Mouse (Mus musculus): Measurements from ENCODE around the gene Gm10188. TPM values are rescaled to one million over a fixed set of nuclear protein-coding genes. Genes with fewer than 3 reads are reported as not detected.

Gene Gm10188
- polyA plus RNA-seq, 1 experiment from 2014 or later: not detected

DNA sequence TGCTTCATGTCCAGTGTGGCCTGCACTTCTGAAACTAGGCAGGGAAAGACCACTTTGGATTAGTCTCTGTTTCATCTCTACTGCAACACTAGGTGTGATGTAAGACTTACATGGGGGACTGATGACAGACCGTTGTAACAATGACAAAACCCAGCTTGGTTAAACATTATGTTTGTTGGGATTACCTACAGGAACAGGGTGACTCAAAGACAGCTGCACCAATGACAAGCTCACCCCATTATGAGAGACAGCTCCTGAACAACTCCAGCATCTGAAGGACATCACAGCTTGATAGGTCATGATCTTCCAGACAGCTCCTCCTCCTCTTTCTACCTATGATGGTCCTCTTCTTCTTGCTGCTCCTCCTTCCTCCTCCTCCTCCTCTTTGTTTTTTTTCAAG is 30.8 kb upstream of the Gm10188 start:
- WGBS: 85% methylated on average over 1 of the region's 1 CpGs
- no peak for ATAC-seq (ENCODE audit: low read depth)

DNA sequence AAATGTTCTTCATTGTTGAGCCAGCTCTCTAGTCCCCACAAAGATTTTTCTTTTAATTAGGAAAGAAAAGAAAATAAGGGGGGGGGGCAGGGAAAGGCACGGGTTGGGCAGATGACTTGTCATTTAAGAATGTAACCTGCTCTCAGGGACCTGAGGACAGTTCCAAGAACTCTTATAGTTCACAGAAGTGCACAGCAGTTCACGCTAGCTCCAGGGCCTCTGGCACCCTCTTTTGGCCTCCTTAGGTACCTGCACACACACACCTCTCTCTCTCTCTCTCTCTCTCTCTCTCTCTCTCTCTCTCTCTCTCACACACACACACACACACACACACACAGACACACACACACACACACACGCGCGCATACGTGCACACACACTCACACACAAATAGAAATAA is 24.9 kb upstream of the Gm10188 start:
- Histone ChIP-seq H3K27ac (replicated peaks) (no peak overlapping the region), H3K36me3 (peaks cover 14% of the 10 kb centered on the region; the same call in 1 of the 2 replicates), H3K4me1 (replicated peaks) (no peaks in the 10 kb centered on the region), H3K4me3 (no peak overlapping the region), H3K9ac (no peak overlapping the region), H3K27me3 (no peaks in the 10 kb centered on the region), H3K4me2 (no peak overlapping the region), H3K9me3 (no peaks in the 10 kb centered on the region)
- no peak for ATAC-seq (ENCODE audit: low read depth)
- 85% methylated on average over 6 of the region's 6 CpGs for WGBS

More for the DNA sequence above, 30.8 kb upstream of the Gm10188 start:
- H3K36me3 ChIP-seq: peaks cover 14% of the 10 kb centered on the region; the same call in 1 of the 2 replicates
- no peaks in the 10 kb centered on the region for H3K27me3 ChIP-seq
- peaks cover 4% of the 10 kb centered on the region for H3K4me1 ChIP-seq (replicated peaks)
- no peak overlapping the region for H3K4me3 ChIP-seq
- no peaks in the 10 kb centered on the region for H3K9me3 ChIP-seq
- H3K9ac ChIP-seq: no peak overlapping the region
- no peak overlapping the region for H3K4me2 ChIP-seq
- no peak overlapping the region for H3K27ac ChIP-seq (replicated peaks)

DNA sequence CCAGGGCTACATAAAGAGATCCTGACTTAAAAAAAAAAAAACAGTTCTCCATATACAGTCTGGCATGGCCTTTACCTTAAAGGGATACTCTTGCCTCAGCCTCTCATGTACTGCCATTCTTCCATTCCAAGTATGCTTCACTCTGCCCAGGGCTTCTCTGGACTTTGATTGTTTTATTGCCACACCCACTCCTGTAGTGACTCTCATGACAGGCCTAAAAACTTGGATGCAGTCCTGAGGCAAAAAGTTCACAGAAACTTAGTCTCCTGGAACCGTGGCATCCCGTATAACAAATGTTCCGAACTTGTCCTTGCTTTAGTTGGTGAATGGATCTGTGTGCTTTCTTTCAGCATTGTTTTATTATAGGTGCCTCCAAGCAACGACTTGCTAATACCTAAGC is 17.1 kb upstream of the Gm10188 start:
- ATAC-seq (ENCODE audit: low read depth): no peak

DNA sequence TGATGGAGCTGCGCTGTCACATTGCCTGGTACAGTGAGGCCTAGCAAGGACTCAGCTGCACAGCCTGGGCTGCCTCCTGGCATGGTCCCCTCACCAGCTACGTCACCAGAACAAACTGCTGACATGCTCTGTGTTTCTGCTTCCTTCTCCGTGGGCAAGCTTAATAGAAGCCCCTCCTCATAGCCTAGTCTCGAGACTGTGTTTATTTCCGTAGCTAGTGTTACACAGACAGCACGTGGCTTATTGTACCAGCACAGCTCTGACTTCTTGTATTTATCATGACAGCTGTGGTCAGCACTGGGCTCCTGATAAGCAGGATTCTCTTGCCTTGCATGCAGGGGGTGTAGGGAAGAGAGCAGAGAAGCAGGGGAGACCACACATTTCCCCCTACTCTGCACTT is 16.6 kb upstream of the Gm10188 start:
- H3K9ac ChIP-seq: no peak overlapping the region
- no peak overlapping the region for H3K4me2 ChIP-seq
- no peak for ATAC-seq (ENCODE audit: low read depth)
- 63% methylated on average over 6 of the region's 6 CpGs for WGBS
- H3K9me3 ChIP-seq: no peaks in the 10 kb centered on the region
- H3K4me3 ChIP-seq: no peak overlapping the region
- no peaks in the 10 kb centered on the region for H3K27me3 ChIP-seq
- no peak overlapping the region for H3K27ac ChIP-seq (replicated peaks)
- H3K4me1 ChIP-seq (replicated peaks): no peaks in the 10 kb centered on the region
- H3K36me3 ChIP-seq: peaks cover 4% of the 10 kb centered on the region; the same call in 1 of the 2 replicates

More for the DNA sequence above, 17.1 kb upstream of the Gm10188 start:
- Histone ChIP-seq H3K4me3 (no peak overlapping the region), H3K27ac (replicated peaks) (no peak overlapping the region), H3K9ac (no peak overlapping the region), H3K4me1 (replicated peaks) (no peaks in the 10 kb centered on the region), H3K36me3 (peaks cover 4% of the 10 kb centered on the region; the same call in 1 of the 2 replicates), H3K27me3 (no peaks in the 10 kb centered on the region), H3K4me2 (no peak overlapping the region), H3K9me3 (no peaks in the 10 kb centered on the region)
- 92% methylated on average over 4 of the region's 4 CpGs for WGBS

DNA sequence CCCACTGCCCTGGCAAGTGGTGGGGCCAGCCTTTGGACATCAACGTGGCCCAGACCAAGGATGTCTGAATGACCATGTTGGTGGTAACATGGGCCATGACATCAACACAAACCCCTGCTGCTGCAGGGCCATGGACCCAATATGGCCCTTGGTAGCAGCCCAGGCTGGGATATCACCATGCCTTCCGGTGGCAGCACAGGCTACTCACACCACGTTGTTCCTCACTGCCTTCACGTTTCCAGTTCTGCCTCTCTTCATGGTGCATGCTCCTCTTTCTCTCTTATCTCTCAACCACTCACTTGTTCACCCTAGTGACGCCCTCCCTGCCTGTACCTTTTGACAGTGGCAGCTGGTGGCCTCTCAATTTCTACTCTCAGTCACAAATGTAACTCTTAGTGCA is 15.4 kb upstream of the Gm10188 start:
- WGBS: 74% methylated on average over 5 of the region's 5 CpGs
- no peak overlapping the region for H3K4me2 ChIP-seq
- no peak overlapping the region for H3K9ac ChIP-seq

DNA sequence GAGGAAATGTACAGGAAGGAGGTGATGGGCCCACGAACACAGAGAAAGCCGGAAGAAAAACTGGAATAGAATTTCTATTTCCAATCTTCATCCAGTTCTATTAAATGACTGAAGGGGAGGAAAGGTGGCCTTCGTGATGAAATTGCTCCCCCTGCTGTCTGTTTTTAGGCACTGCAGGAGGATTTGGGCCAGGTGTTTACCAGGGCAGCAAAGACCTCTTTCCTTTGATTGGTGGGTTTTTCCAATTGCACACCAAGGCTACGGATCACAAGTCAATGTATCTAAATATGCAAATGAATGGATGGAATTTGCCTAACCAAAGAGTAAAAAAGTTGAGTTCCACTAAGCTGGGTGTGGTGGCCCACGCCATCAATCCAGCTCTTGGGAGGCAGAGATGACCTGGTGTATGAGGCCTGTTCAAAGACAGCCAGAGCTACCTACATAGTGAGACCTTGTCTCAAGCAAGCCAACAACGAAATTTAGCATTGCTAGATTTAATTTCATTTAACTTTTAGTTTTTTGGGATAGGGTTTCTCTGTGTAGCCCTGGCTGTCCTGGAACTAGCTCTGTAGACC is 8.1 kb upstream of the Gm10188 start:
- WGBS: 26% methylated on average over 6 of the region's 6 CpGs
- H3K4me1 ChIP-seq (replicated peaks): peaks cover 13% of the 10 kb centered on the region; the same call in 1 of the 2 replicates
- no peak; the same call in 1 of the 2 replicates for ATAC-seq (ENCODE audit: low read depth)
- peaks cover 4% of the 10 kb centered on the region; the same call in 1 of the 2 replicates for H3K27me3 ChIP-seq
- H3K36me3 ChIP-seq: peaks cover 4% of the 10 kb centered on the region; the same call in 1 of the 2 replicates
- H3K27ac ChIP-seq (replicated peaks): no peak overlapping the region
- H3K9me3 ChIP-seq: no peaks in the 10 kb centered on the region
- no peak overlapping the region for H3K4me2 ChIP-seq
- H3K9ac ChIP-seq: no peak overlapping the region
- no peak overlapping the region for H3K4me3 ChIP-seq

More for the DNA sequence above, 15.4 kb upstream of the Gm10188 start:
- ATAC-seq (ENCODE audit: low read depth): no peak
- no peaks in the 10 kb centered on the region for H3K9me3 ChIP-seq
- H3K36me3 ChIP-seq: peaks cover 4% of the 10 kb centered on the region; the same call in 1 of the 2 replicates
- H3K27me3 ChIP-seq: no peaks in the 10 kb centered on the region
- no peak overlapping the region for H3K27ac ChIP-seq (replicated peaks)
- H3K4me3 ChIP-seq: no peak overlapping the region
- no peaks in the 10 kb centered on the region for H3K4me1 ChIP-seq (replicated peaks)

DNA sequence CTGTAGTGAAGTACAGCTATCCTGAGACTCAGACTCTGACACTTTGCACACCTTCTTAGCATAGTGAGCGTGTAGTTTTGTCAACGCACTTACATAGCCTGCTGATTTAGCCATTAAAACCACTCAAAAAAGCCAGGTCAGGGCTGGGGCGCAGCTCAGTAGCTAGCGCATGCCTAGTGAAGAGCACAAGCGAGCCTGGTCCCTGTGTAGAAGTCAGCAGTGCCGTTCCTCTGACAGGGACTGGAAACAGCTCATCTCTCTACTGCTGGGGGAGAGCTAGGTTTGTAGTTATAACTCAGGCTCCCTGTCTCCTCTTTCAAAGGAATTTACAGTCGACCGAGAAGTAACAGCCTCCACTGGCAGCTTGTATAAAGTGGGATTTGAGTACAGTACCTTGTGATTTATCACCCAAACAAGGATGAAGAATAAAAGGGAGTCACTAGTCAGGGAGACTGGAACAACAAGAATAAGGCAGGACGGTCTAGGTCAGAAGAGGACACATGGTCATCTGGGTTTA is 5.2 kb upstream of the Gm10188 start:
- ATAC-seq (ENCODE audit: low read depth): no peak
- 41% methylated on average over 9 of the region's 9 CpGs for WGBS
- H3K9ac ChIP-seq: no peak overlapping the region

DNA sequence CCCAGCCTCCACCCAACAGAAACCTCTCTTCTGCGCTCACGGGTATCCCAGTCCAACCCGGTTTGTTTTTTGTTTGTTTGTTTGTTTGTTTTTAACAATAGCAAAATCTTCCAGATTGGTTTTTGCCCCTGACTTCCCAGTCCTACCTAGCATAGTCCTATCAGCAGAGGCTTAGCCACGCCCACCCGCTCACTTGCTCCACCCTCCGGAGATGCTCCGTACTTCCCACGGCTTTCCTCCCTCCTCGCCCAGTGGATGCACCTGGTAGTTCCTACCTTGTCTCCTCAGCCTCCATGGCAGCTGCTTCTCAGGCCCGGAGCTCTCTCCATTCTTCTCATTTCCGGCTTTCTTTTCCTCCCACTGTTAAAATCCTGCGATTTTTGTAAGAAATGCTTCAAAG is 4.0 kb upstream of the Gm10188 start:
- peaks cover 4% of the 10 kb centered on the region; the same call in 1 of the 2 replicates for H3K27me3 ChIP-seq
- ATAC-seq (ENCODE audit: low read depth): no peak
- no peak overlapping the region for H3K4me3 ChIP-seq
- no peaks in the 10 kb centered on the region for H3K9me3 ChIP-seq
- no peak overlapping the region for H3K4me2 ChIP-seq
- H3K36me3 ChIP-seq: 0 out of 2 replicates have a peak, but pooled peaks cover 3% of the 10 kb centered on the region
- WGBS: 24% methylated on average over 12 of the region's 12 CpGs
- no peak overlapping the region for H3K27ac ChIP-seq (replicated peaks)
- no peak overlapping the region for H3K9ac ChIP-seq
- H3K4me1 ChIP-seq (replicated peaks): peaks cover 20% of the 10 kb centered on the region

More for the DNA sequence above, 5.2 kb upstream of the Gm10188 start:
- H3K9me3 ChIP-seq: no peaks in the 10 kb centered on the region
- peaks cover 4% of the 10 kb centered on the region; the same call in 1 of the 2 replicates for H3K27me3 ChIP-seq
- 0 out of 2 replicates have a peak, but pooled peaks cover 1% of the 10 kb centered on the region for H3K36me3 ChIP-seq
- H3K4me1 ChIP-seq (replicated peaks): peaks cover 20% of the 10 kb centered on the region
- no peak overlapping the region for H3K4me3 ChIP-seq
- H3K4me2 ChIP-seq: no peak overlapping the region
- H3K27ac ChIP-seq (replicated peaks): no peak overlapping the region

DNA sequence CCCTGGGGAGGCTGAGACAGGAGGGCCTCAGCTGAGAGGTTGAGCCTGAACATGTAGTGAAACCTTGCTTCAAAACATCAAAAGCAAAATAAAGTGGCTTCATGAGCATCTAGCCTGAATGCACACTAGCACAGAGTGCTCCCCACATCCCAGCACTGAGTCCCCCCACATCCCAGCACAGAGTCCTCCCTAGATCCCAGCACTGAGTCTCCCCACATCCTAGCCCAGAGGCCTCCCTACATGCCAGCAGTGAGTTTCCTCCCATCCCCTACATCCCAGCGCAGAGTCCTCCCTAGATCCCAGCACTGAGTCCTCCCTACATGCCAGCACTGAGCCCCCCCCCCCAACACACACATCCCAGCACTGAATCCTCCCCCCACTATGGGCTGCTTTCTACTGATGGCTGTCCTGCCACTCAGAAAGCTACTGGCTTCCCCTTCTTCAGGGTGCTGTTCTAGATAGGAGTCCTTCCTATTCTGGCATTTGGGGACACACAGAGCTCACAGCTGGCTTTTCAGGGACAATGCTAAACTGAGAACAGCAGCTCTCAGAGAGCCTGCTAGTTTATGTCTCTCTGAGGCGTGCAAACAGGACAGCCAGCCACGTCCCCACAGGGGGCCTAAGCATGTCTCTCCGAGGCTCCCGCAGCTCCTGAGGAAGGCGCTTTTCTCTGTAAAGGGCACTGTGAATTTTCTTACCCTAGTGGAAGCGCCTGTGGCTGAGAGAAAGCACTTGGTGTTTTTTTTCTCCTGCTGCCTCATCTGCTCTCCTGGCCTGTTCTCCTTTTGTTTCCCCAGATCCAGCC is 2.1 kb upstream of the Gm10188 start:
- no peak overlapping the region for H3K4me2 ChIP-seq
- H3K27me3 ChIP-seq: peaks cover 3% of the 10 kb centered on the region; the same call in 1 of the 2 replicates
- 0 out of 2 replicates have a peak, but pooled peaks cover 3% of the 10 kb centered on the region for H3K36me3 ChIP-seq
- peaks cover 17% of the 10 kb centered on the region for H3K4me1 ChIP-seq (replicated peaks)
- 19% methylated on average over 7 of the region's 7 CpGs for WGBS
- 0 out of 2 replicates have a peak overlapping the region, but pooled peaks have one; percentile 4 for H3K9ac ChIP-seq
- peak overlapping the region; percentile 15; the same call in 1 of the 2 replicates for H3K27ac ChIP-seq (replicated peaks)
- H3K4me3 ChIP-seq: no peak overlapping the region
- no peak for ATAC-seq (ENCODE audit: low read depth)
- H3K9me3 ChIP-seq: no peaks in the 10 kb centered on the region

DNA sequence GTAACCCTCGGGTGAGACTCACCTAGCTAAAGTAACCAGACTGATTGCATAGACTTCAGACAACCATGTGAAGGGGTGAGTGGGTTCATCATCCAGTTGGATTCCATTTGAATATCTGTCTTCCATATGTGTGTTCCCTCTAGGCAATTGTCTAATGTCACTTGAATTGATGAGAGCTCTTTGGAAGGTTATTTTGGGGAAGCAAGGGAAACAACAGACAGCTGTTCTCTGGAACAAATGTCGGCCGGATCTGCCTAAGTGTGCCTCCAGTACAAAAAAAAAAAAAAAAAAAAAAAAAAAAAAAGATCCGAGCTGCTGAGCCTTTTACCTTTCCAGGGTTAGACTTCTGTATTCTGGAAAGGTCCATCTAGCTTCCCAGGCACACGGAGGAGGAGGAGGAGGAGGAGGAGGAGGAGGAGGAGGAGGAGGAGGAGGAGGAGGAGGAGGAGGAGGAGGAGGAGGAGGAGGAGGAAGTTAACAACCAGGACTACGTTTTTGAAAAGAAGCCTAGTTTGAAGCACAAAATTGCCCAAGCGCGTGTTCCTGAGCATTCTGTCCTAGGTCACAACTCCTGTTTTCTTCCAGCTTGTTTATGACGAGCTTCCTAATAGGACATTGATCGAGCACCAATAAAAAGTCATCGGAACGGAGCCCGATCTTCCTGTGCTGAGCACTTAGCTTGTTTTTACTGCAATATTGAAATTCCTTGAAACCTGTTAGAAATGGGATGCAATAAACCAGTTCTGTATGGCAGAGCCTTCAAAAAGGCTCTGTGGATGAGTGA is 3.1 kb downstream of the Gm10188 start:
- H3K9me3 ChIP-seq: no peaks in the 10 kb centered on the region
- no peak overlapping the region for H3K4me3 ChIP-seq
- H3K9ac ChIP-seq: no peak overlapping the region
- ATAC-seq (ENCODE audit: low read depth): no peak
- 73% methylated on average over 12 of the region's 13 CpGs for WGBS
- no peak overlapping the region for H3K27ac ChIP-seq (replicated peaks)
- no peak overlapping the region for H3K4me2 ChIP-seq
- no peaks in the 10 kb centered on the region for H3K27me3 ChIP-seq
- H3K36me3 ChIP-seq: 0 out of 2 replicates have a peak, but pooled peaks cover 3% of the 10 kb centered on the region
- H3K4me1 ChIP-seq (replicated peaks): peaks cover 17% of the 10 kb centered on the region

DNA sequence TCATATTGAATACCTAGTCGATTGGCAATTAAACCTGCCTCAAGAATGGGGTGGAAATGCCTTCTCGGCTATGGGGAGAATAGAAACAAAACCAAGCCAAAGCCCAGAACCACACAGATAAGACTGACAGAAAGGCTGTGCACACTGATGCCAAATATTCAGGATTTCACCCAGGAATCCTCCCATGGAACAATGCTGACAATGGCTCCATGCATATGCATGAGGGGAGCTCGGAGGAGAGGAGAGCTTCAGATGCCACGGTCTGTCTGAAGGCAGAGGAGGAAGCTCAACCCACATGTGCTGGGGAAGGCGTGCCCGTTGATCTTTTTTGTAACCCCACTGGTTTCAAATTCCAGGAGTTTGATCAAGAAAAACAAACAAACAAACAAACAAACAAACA is 7.4 kb downstream of the Gm10188 start:
- H3K36me3 ChIP-seq: no peaks in the 10 kb centered on the region
- peaks cover 18% of the 10 kb centered on the region for H3K4me1 ChIP-seq (replicated peaks)
- H3K9ac ChIP-seq: no peak overlapping the region
- ATAC-seq (ENCODE audit: low read depth): peak; percentile 82
- H3K27ac ChIP-seq (replicated peaks): peak overlapping the region; percentile 64
- 19% methylated on average over 6 of the region's 6 CpGs for WGBS
- H3K27me3 ChIP-seq: no peaks in the 10 kb centered on the region
- H3K4me2 ChIP-seq: 0 out of 2 replicates have a peak overlapping the region, but pooled peaks have one; percentile 3
- H3K4me3 ChIP-seq: no peak overlapping the region
- H3K9me3 ChIP-seq: no peaks in the 10 kb centered on the region

Measured in neural tube, embryonic 13.5 days (tissue).